19 mouse cellular contexts compared by ENCODE assay signal in genomic region chr10:94543956-94544355, GRCm38 (mm10).
A peak's percentile ranks its signal among the peaks of the same experiment; 100 is the strongest.
DNase-seq lines count a peak whose midpoint lies in the region; ATAC-seq and TF ChIP-seq lines count a peak whose summit lies in the region.
"Had no signal": no experiment of that assay in that cellular context is flagged by ENCODE, and none has a peak within 500 bp of the region (broad histone marks: within the 10 kb centered on the region; RNA-seq: fewer than 3 reads in every experiment).

No protein-coding gene starts in this region.

- H3K4me3 ChIP-seq in heart, embryonic 10.5 days, result no peak overlapping the region
- H3K4me3 ChIP-seq in midbrain, embryonic 11.5 days (ENCODE audit: low read depth, low read length), result no peak overlapping the region
- H3K4me3 ChIP-seq in midbrain, postnatal 0 days (ENCODE audit: low read depth, low read length), result no peak overlapping the region
- H3K4me3 ChIP-seq in liver, embryonic 11.5 days (ENCODE audit: low read depth, low read length), result no peak overlapping the region
- H3K4me3 ChIP-seq: embryonic facial prominence, embryonic 15.5 days; liver, embryonic 13.5 days; lung, embryonic 15.5 days; neural tube, embryonic 12.5 days had no signal

- H3K36me3 ChIP-seq in heart, embryonic 10.5 days, result peaks cover 7% of the 10 kb centered on the region
- H3K36me3 ChIP-seq in midbrain, embryonic 11.5 days (ENCODE audit: control insufficient read depth, insufficient read depth, low read length), result no peaks in the 10 kb centered on the region
- no peaks in the 10 kb centered on the region for H3K36me3 ChIP-seq in midbrain, postnatal 0 days (ENCODE audit: insufficient read depth, low read length)
- H3K36me3 ChIP-seq in liver, embryonic 11.5 days (ENCODE audit: control insufficient read depth, insufficient read depth, low read length), result peaks cover 2% of the 10 kb centered on the region; the same call in 1 of the 2 replicates
- H3K36me3 ChIP-seq: embryonic facial prominence, embryonic 15.5 days; lung, embryonic 15.5 days; neural tube, embryonic 12.5 days had no signal

- ATAC-seq in midbrain, embryonic 11.5 days (ENCODE audit: low FRiP score), result no peak
- ATAC-seq in midbrain, postnatal 0 days (ENCODE audit: low FRiP score), result no peak
- no peak for ATAC-seq in liver, embryonic 11.5 days (replicated peaks; ENCODE audit: low FRiP score)
- ATAC-seq: midbrain, embryonic 16.5 days had no signal

- no peaks in the 10 kb centered on the region for H3K27me3 ChIP-seq in heart, embryonic 10.5 days (ENCODE audit: insufficient read depth, poor library complexity, severe bottlenecking)
- H3K27me3 ChIP-seq in midbrain, embryonic 11.5 days (ENCODE audit: control insufficient read depth, insufficient read depth, low read length), result no peaks in the 10 kb centered on the region
- no peaks in the 10 kb centered on the region for H3K27me3 ChIP-seq in midbrain, postnatal 0 days (ENCODE audit: insufficient read depth, low read length)
- H3K27me3 ChIP-seq in liver, embryonic 11.5 days (replicated peaks; ENCODE audit: control insufficient read depth, insufficient read depth, low read length), result no peaks in the 10 kb centered on the region
- H3K27me3 ChIP-seq: embryonic facial prominence, embryonic 15.5 days; liver, embryonic 13.5 days; lung, embryonic 15.5 days; neural tube, embryonic 12.5 days had no signal

- TF ChIP-seq CTCF in midbrain, postnatal 0 days (IDR thresholded peaks at IDR 0.05), result no peak

- H3K9me3 ChIP-seq in heart, embryonic 10.5 days, result peaks cover 3% of the 10 kb centered on the region; the same call in 1 of the 2 replicates
- H3K9me3 ChIP-seq in midbrain, embryonic 11.5 days (ENCODE audit: control insufficient read depth, low read length), result peaks cover 3% of the 10 kb centered on the region; the same call in 1 of the 2 replicates
- 0 out of 2 replicates have a peak, but pooled peaks cover 3% of the 10 kb centered on the region for H3K9me3 ChIP-seq in midbrain, postnatal 0 days (ENCODE audit: low read length)
- peaks cover 4% of the 10 kb centered on the region; the same call in 1 of the 2 replicates for H3K9me3 ChIP-seq in liver, embryonic 11.5 days (ENCODE audit: control insufficient read depth, low read length)
- H3K9me3 ChIP-seq: embryonic facial prominence, embryonic 15.5 days; lung, embryonic 15.5 days had no signal

- DNase-seq in heart, embryonic 10.5 days (ENCODE audit: low spot score), result no peak
- no peak for DNase-seq in heart, postnatal 10 days
- peak; percentile 86 for DNase-seq in midbrain, embryonic 11.5 days (ENCODE audit: low spot score, missing footprints)
- no peak for DNase-seq in midbrain, postnatal 0 days (ENCODE audit: low spot score)
- peak; percentile 67 for DNase-seq in layer of hippocampus, adult 9-11 months
- DNase-seq in kidney, adult 9 months, result no peak
- DNase-seq in liver, embryonic 11.5 days (ENCODE audit: low spot score), result no peak
- DNase-seq: cerebellum, adult 11 months; cerebellum, postnatal 14 days; embryo, embryonic 11 days; gastrocnemius, postnatal 36 days; kidney, adult 2 months; kidney, postnatal 25 days; liver, embryonic 13.5 days; thymus, postnatal 14 days had no signal

- no peak overlapping the region for H3K9ac ChIP-seq in midbrain, embryonic 11.5 days (ENCODE audit: low read length)
- H3K9ac ChIP-seq in midbrain, postnatal 0 days (replicated peaks; ENCODE audit: low read length, poor library complexity, severe bottlenecking), result no peak overlapping the region
- no peak overlapping the region for H3K9ac ChIP-seq in liver, embryonic 11.5 days (ENCODE audit: low read depth, low read length)
- H3K9ac ChIP-seq: embryonic facial prominence, embryonic 15.5 days; liver, embryonic 13.5 days; lung, embryonic 15.5 days; neural tube, embryonic 12.5 days had no signal

- H3K4me1 ChIP-seq in heart, embryonic 10.5 days, result peaks cover 40% of the 10 kb centered on the region
- H3K4me1 ChIP-seq in midbrain, embryonic 11.5 days (ENCODE audit: control insufficient read depth, insufficient read depth, low read length), result peaks cover 15% of the 10 kb centered on the region
- peaks cover 10% of the 10 kb centered on the region; the same call in 1 of the 2 replicates for H3K4me1 ChIP-seq in midbrain, postnatal 0 days (ENCODE audit: insufficient read depth, low read length)
- peaks cover 14% of the 10 kb centered on the region for H3K4me1 ChIP-seq in liver, embryonic 11.5 days (replicated peaks; ENCODE audit: control insufficient read depth, insufficient read depth, low read length)

- intact Hi-C loops in heart, postnatal 10 days (cut with DNase I), result no loop called here

- 38% methylated on average over 8 of the region's 8 CpGs for WGBS in heart, embryonic 10.5 days
- 68% methylated on average over 8 of the region's 8 CpGs for WGBS in midbrain, embryonic 11.5 days
- 48% methylated on average over 8 of the region's 8 CpGs for WGBS in midbrain, postnatal 0 days
- WGBS in liver, embryonic 11.5 days, result 65% methylated on average over 8 of the region's 8 CpGs

- peak overlapping the region; percentile 47; the same call in 1 of the 2 replicates for H3K27ac ChIP-seq in heart, embryonic 10.5 days
- no peak overlapping the region for H3K27ac ChIP-seq in midbrain, embryonic 11.5 days (ENCODE audit: low read depth, low read length)
- H3K27ac ChIP-seq in midbrain, postnatal 0 days (ENCODE audit: low read depth, low read length), result no peak overlapping the region
- H3K27ac ChIP-seq in liver, embryonic 11.5 days (ENCODE audit: low read depth, low read length), result no peak overlapping the region
- H3K27ac ChIP-seq: embryonic facial prominence, embryonic 15.5 days; liver, embryonic 13.5 days; lung, embryonic 15.5 days; neural tube, embryonic 12.5 days had no signal

- H3K4me2 ChIP-seq in midbrain, embryonic 11.5 days, result no peak overlapping the region
- no peak overlapping the region for H3K4me2 ChIP-seq in midbrain, postnatal 0 days (ENCODE audit: low read depth, low read length, poor library complexity, severe bottlenecking)
- no peak overlapping the region for H3K4me2 ChIP-seq in liver, embryonic 11.5 days
- H3K4me2 ChIP-seq: embryonic facial prominence, embryonic 15.5 days; liver, embryonic 13.5 days; lung, embryonic 15.5 days; neural tube, embryonic 12.5 days had no signal

Comparison
In these comparisons a context has a peak if more than half of its experiments do, and no peak if none do; other contexts are left out.
1. DNase-seq: peak in midbrain, embryonic 11.5 days (single experiment) and layer of hippocampus, adult 9-11 months (single experiment); none in heart, embryonic 10.5 days (single experiment), heart, postnatal 10 days (0 of 2), midbrain, postnatal 0 days (single experiment), kidney, adult 9 months (single experiment) and liver, embryonic 11.5 days (single experiment).